Mouse (Mus musculus): ENCODE results near the gene Greb1. TPM values are rescaled to one million over a fixed set of nuclear protein-coding genes. Genes with fewer than 3 reads are reported as not detected.
A peak's percentile ranks its signal among the peaks of the same experiment; 100 is the strongest.

Gene Greb1
- polyA plus RNA-seq, 1 experiment from 2014 or later, result 0.59 TPM

- 80% methylated on average over 4 of the region's 4 CpGs for WGBS
- peaks cover 8 to 26% of the 10 kb centered on the region in 2 experiments for H3K4me1 ChIP-seq (ENCODE audit: control insufficient read depth in 2 of 2, insufficient read depth in 2 of 2, low read length in 2 of 2)
- 0 out of 2 replicates have a peak, but pooled peaks cover 5% of the 10 kb centered on the region for H3K9me3 ChIP-seq (ENCODE audit: control insufficient read depth, low read length)
- H3K4me2 ChIP-seq (ENCODE audit: low read length), result no peak overlapping the region
- no peaks in the 10 kb centered on the region for H3K36me3 ChIP-seq (ENCODE audit: control insufficient read depth, insufficient read depth, low read length)
- no peak for ATAC-seq (ENCODE audit: insufficient number of reproducible peaks, insufficient read depth, low FRiP score, low read depth)
- no peak overlapping the region for H3K4me3 ChIP-seq (ENCODE audit: control insufficient read depth in 1 of 2, insufficient read depth in 1 of 2, low read depth in 1 of 2, low read length in 2 of 2)
- H3K9ac ChIP-seq (ENCODE audit: low read length), result no peak overlapping the region
- no peak overlapping the region for H3K27ac ChIP-seq (replicated peaks in 1 of 2; ENCODE audit: control insufficient read depth in 1 of 2, insufficient read depth in 1 of 2, low read depth in 2 of 2, low read length in 2 of 2)
- H3K27me3 ChIP-seq (ENCODE audit: control insufficient read depth, insufficient read depth, low read length), result no peaks in the 10 kb centered on the region
These were observed 37.1 kb upstream of the Greb1 start for GRCm38 (mm10) chr12:16837766-16838165.

GRCm38 (mm10) chr12:16836188-16836587 is 35.5 kb upstream of the Greb1 start:
- Histone ChIP-seq H3K9ac (ENCODE audit: low read length) (peak overlapping the region; percentile 35; the same call in 1 of the 2 replicates), H3K4me1 (ENCODE audit: control insufficient read depth in 2 of 2, insufficient read depth in 2 of 2, low read length in 2 of 2) (peaks cover 8 to 20% of the 10 kb centered on the region in 2 experiments), H3K27me3 (ENCODE audit: control insufficient read depth, insufficient read depth, low read length) (no peaks in the 10 kb centered on the region), H3K4me3 (ENCODE audit: control insufficient read depth in 1 of 2, insufficient read depth in 1 of 2, low read depth in 1 of 2, low read length in 2 of 2) (no peak overlapping the region), H3K9me3 (ENCODE audit: control insufficient read depth, low read length) (0 out of 2 replicates have a peak, but pooled peaks cover 5% of the 10 kb centered on the region), H3K4me2 (ENCODE audit: low read length) (peak overlapping the region; percentile 49), H3K27ac (replicated peaks in 1 of 2; ENCODE audit: control insufficient read depth in 1 of 2, insufficient read depth in 1 of 2, low read depth in 2 of 2, low read length in 2 of 2) (peak overlapping the region; percentile 74 to 87), H3K36me3 (ENCODE audit: control insufficient read depth, insufficient read depth, low read length) (no peaks in the 10 kb centered on the region)
- ATAC-seq (ENCODE audit: insufficient number of reproducible peaks, insufficient read depth, low FRiP score, low read depth), result peak; percentile 73
- WGBS, result 7% methylated on average over 9 of the region's 9 CpGs

GRCm38 (mm10) chr12:16834701-16835100 is 34.0 kb upstream of the Greb1 start:
- H3K27me3 ChIP-seq (ENCODE audit: control insufficient read depth, insufficient read depth, low read length), result no peaks in the 10 kb centered on the region
- no peak overlapping the region for H3K4me3 ChIP-seq (ENCODE audit: control insufficient read depth in 1 of 2, insufficient read depth in 1 of 2, low read depth in 1 of 2, low read length in 2 of 2)
- ATAC-seq (ENCODE audit: insufficient number of reproducible peaks, insufficient read depth, low FRiP score, low read depth), result no peak
- 0 out of 2 replicates have a peak, but pooled peaks cover 5% of the 10 kb centered on the region for H3K9me3 ChIP-seq (ENCODE audit: control insufficient read depth, low read length)
- WGBS, result 62% methylated on average over 11 of the region's 11 CpGs
- H3K27ac ChIP-seq (replicated peaks in 1 of 2; ENCODE audit: control insufficient read depth in 1 of 2, insufficient read depth in 1 of 2, low read depth in 2 of 2, low read length in 2 of 2), result no peak overlapping the region
- H3K4me2 ChIP-seq (ENCODE audit: low read length), result no peak overlapping the region
- peaks cover 3 to 12% of the 10 kb centered on the region in 2 experiments for H3K4me1 ChIP-seq (ENCODE audit: control insufficient read depth in 2 of 2, insufficient read depth in 2 of 2, low read length in 2 of 2)
- no peaks in the 10 kb centered on the region for H3K36me3 ChIP-seq (ENCODE audit: control insufficient read depth, insufficient read depth, low read length)
- H3K9ac ChIP-seq (ENCODE audit: low read length), result no peak overlapping the region

GRCm38 (mm10) chr12:16831071-16831470 is 30.4 kb upstream of the Greb1 start:
- Histone ChIP-seq H3K27ac (replicated peaks in 1 of 2; ENCODE audit: control insufficient read depth in 1 of 2, insufficient read depth in 1 of 2, low read depth in 2 of 2, low read length in 2 of 2) (no peak overlapping the region), H3K9me3 (ENCODE audit: control insufficient read depth, low read length) (no peaks in the 10 kb centered on the region), H3K4me3 (ENCODE audit: control insufficient read depth in 1 of 2, insufficient read depth in 1 of 2, low read depth in 1 of 2, low read length in 2 of 2) (no peak overlapping the region), H3K36me3 (ENCODE audit: control insufficient read depth, insufficient read depth, low read length) (peaks cover 17% of the 10 kb centered on the region), H3K9ac (ENCODE audit: low read length) (no peak overlapping the region), H3K27me3 (ENCODE audit: control insufficient read depth, insufficient read depth, low read length) (no peaks in the 10 kb centered on the region), H3K4me2 (ENCODE audit: low read length) (no peak overlapping the region), H3K4me1 (ENCODE audit: control insufficient read depth in 2 of 2, insufficient read depth in 2 of 2, low read length in 2 of 2) (peaks cover 3 to 6% of the 10 kb centered on the region in 2 experiments; a peak in 3 of 4 replicates)
- 66% methylated on average over 4 of the region's 4 CpGs for WGBS
- no peak for ATAC-seq (ENCODE audit: insufficient number of reproducible peaks, insufficient read depth, low FRiP score, low read depth)

- Histone ChIP-seq H3K9ac (ENCODE audit: low read length) (no peak overlapping the region), H3K27ac (replicated peaks in 1 of 2; ENCODE audit: control insufficient read depth in 1 of 2, insufficient read depth in 1 of 2, low read depth in 2 of 2, low read length in 2 of 2) (no peak overlapping the region), H3K36me3 (ENCODE audit: control insufficient read depth, insufficient read depth, low read length) (peaks cover 30% of the 10 kb centered on the region), H3K9me3 (ENCODE audit: control insufficient read depth, low read length) (no peaks in the 10 kb centered on the region), H3K4me1 (ENCODE audit: control insufficient read depth in 2 of 2, insufficient read depth in 2 of 2, low read length in 2 of 2) (peaks cover 0 to under 1% of the 10 kb centered on the region in 2 experiments; a peak in 1 of 4 replicates), H3K4me2 (ENCODE audit: low read length) (no peak overlapping the region), H3K27me3 (ENCODE audit: control insufficient read depth, insufficient read depth, low read length) (no peaks in the 10 kb centered on the region), H3K4me3 (ENCODE audit: control insufficient read depth in 1 of 2, insufficient read depth in 1 of 2, low read depth in 1 of 2, low read length in 2 of 2) (no peak overlapping the region)
- WGBS, result 84% methylated on average over 2 of the region's 2 CpGs
- ATAC-seq (ENCODE audit: insufficient number of reproducible peaks, insufficient read depth, low FRiP score, low read depth), result no peak
These were observed 29.1 kb upstream of the Greb1 start for GRCm38 (mm10) chr12:16829785-16830184.

- H3K4me3 ChIP-seq (ENCODE audit: control insufficient read depth in 1 of 2, insufficient read depth in 1 of 2, low read depth in 1 of 2, low read length in 2 of 2), result no peak overlapping the region
- H3K9ac ChIP-seq (ENCODE audit: low read length), result no peak overlapping the region
- no peaks in the 10 kb centered on the region for H3K9me3 ChIP-seq (ENCODE audit: control insufficient read depth, low read length)
- H3K4me1 ChIP-seq (ENCODE audit: control insufficient read depth in 2 of 2, insufficient read depth in 2 of 2, low read length in 2 of 2), result no peaks in the 10 kb centered on the region
- no peak overlapping the region for H3K4me2 ChIP-seq (ENCODE audit: low read length)
- no peaks in the 10 kb centered on the region for H3K27me3 ChIP-seq (ENCODE audit: control insufficient read depth, insufficient read depth, low read length)
- 0 out of 4 replicates have a peak overlapping the region, but pooled peaks of 1 of the 2 experiments have one; percentile 19 for H3K27ac ChIP-seq (replicated peaks in 1 of 2; ENCODE audit: control insufficient read depth in 1 of 2, insufficient read depth in 1 of 2, low read depth in 2 of 2, low read length in 2 of 2)
- no peak for ATAC-seq (ENCODE audit: insufficient number of reproducible peaks, insufficient read depth, low FRiP score, low read depth)
- peaks cover 43% of the 10 kb centered on the region for H3K36me3 ChIP-seq (ENCODE audit: control insufficient read depth, insufficient read depth, low read length)
- WGBS, result 25% methylated on average over 6 of the region's 6 CpGs
These were observed 27.8 kb upstream of the Greb1 start for GRCm38 (mm10) chr12:16828505-16828904.

GRCm38 (mm10) chr12:16823701-16824100 is 23.0 kb upstream of the Greb1 start:
- WGBS, result 95% methylated on average over 1 of the region's 1 CpGs
- no peaks in the 10 kb centered on the region for H3K27me3 ChIP-seq (ENCODE audit: control insufficient read depth, insufficient read depth, low read length)
- H3K4me1 ChIP-seq (ENCODE audit: control insufficient read depth in 2 of 2, insufficient read depth in 2 of 2, low read length in 2 of 2), result no peaks in the 10 kb centered on the region
- no peaks in the 10 kb centered on the region for H3K9me3 ChIP-seq (ENCODE audit: control insufficient read depth, low read length)
- H3K36me3 ChIP-seq (ENCODE audit: control insufficient read depth, insufficient read depth, low read length), result peaks cover 91% of the 10 kb centered on the region
- no peak overlapping the region for H3K4me3 ChIP-seq (ENCODE audit: control insufficient read depth in 1 of 2, insufficient read depth in 1 of 2, low read depth in 1 of 2, low read length in 2 of 2)
- no peak overlapping the region for H3K9ac ChIP-seq (ENCODE audit: low read length)
- H3K27ac ChIP-seq (replicated peaks in 1 of 2; ENCODE audit: control insufficient read depth in 1 of 2, insufficient read depth in 1 of 2, low read depth in 2 of 2, low read length in 2 of 2), result no peak overlapping the region
- ATAC-seq (ENCODE audit: insufficient number of reproducible peaks, insufficient read depth, low FRiP score, low read depth), result no peak
- no peak overlapping the region for H3K4me2 ChIP-seq (ENCODE audit: low read length)

- H3K9ac ChIP-seq (ENCODE audit: low read length), result no peak overlapping the region
- H3K4me3 ChIP-seq (ENCODE audit: control insufficient read depth in 1 of 2, insufficient read depth in 1 of 2, low read depth in 1 of 2, low read length in 2 of 2), result no peak overlapping the region
- no peaks in the 10 kb centered on the region for H3K4me1 ChIP-seq (ENCODE audit: control insufficient read depth in 2 of 2, insufficient read depth in 2 of 2, low read length in 2 of 2)
- WGBS, result 95% methylated on average over 10 of the region's 10 CpGs
- H3K4me2 ChIP-seq (ENCODE audit: low read length), result no peak overlapping the region
- H3K27ac ChIP-seq (replicated peaks in 1 of 2; ENCODE audit: control insufficient read depth in 1 of 2, insufficient read depth in 1 of 2, low read depth in 2 of 2, low read length in 2 of 2), result no peak overlapping the region
- no peaks in the 10 kb centered on the region for H3K27me3 ChIP-seq (ENCODE audit: control insufficient read depth, insufficient read depth, low read length)
- no peaks in the 10 kb centered on the region for H3K9me3 ChIP-seq (ENCODE audit: control insufficient read depth, low read length)
- H3K36me3 ChIP-seq (ENCODE audit: control insufficient read depth, insufficient read depth, low read length), result peaks cover 97% of the 10 kb centered on the region
- no peak for ATAC-seq (ENCODE audit: insufficient number of reproducible peaks, insufficient read depth, low FRiP score, low read depth)
These were observed 21.6 kb upstream of the Greb1 start for GRCm38 (mm10) chr12:16822181-16822734.
